Mouse (Mus musculus) embryonic facial prominence, embryonic 13.5 days (tissue): Measurements from ENCODE around the gene Tmem145. TPM values are rescaled to one million over a fixed set of nuclear protein-coding genes. Genes with fewer than 3 reads are reported as not detected.
"Not testable (repeated sequence)": the region's sequence is repeated elsewhere in the genome, so short reads cannot be mapped to it uniquely, and the experiment has no call there.

Source experiments
- ATAC-seq: fragments of 200-750 bp; cut with Nextera tagmentation; 2 replicates; pipeline ENCODE4 v1.8.0; 2017; ENCODE audit warnings: low read depth; ENCODE audit not compliant: insufficient number of reproducible peaks, insufficient read depth, low FRiP score, low TSS enrichment
- H3K27ac ChIP-seq: fragments of 300-500 bp; sonication (generic); 2 replicates; pipeline ENCODE4 v1.5.1; 2015; ENCODE audit warnings: moderate library complexity, mild to moderate bottlenecking, inconsistent platforms
- H3K27me3 ChIP-seq: fragments of 300-500 bp; sonication (generic); 2 replicates; pipeline ENCODE4 v1.6.1; 2015; ENCODE audit warnings: mild to moderate bottlenecking, inconsistent platforms
- H3K36me3 ChIP-seq: fragments of 300-500 bp; sonication (generic); 2 replicates; pipeline ENCODE4 v1.6.1; 2015; ENCODE audit warnings: mild to moderate bottlenecking, inconsistent platforms
- H3K4me1 ChIP-seq: fragments of 300-500 bp; sonication (generic); 2 replicates; pipeline ENCODE4 v1.6.1; 2015; ENCODE audit warnings: inconsistent platforms
- H3K4me2 ChIP-seq: fragments of 300-500 bp; sonication (generic); 2 replicates; pipeline ENCODE4 v1.6.1; 2015; ENCODE audit warnings: moderate library complexity, mild to moderate bottlenecking, inconsistent platforms
- H3K4me3 ChIP-seq: fragments of 300-500 bp; sonication (generic); 2 replicates; pipeline ENCODE4 v1.5.1; 2015; ENCODE audit warnings: mild to moderate bottlenecking, inconsistent platforms
- H3K9ac ChIP-seq: fragments of 300-500 bp; sonication (generic); 2 replicates; pipeline ENCODE4 v1.6.1; 2015; ENCODE audit warnings: mild to moderate bottlenecking, inconsistent platforms
- H3K9me3 ChIP-seq: fragments of 300-500 bp; sonication (generic); 2 replicates; pipeline ENCODE4 v1.6.1; 2016; ENCODE audit warnings: inconsistent platforms
- WGBS: fragments of 180-500 bp; shearing (Covaris S2); methylation state at CpG from one replicate; pipeline ENCODE4 v1.1.7; 2015; ENCODE audit warnings: mixed read lengths; 5-methylcytosine and 5-hydroxymethylcytosine counted together
- polyA plus RNA-seq: library from polyadenylated mRNA; unstranded; fragments of >200 nt; fragmentation: Nextera tagmentation; extraction: Ambion mirVana; gene quantifications from 2 replicates; pipeline ENCODE4 v1.2.1, GENCODE M21; 2015

The Tmem145 gene
- 2.2 and 2.5 TPM in 2 replicates for polyA plus RNA-seq

GRCm38 (mm10) chr7:25305956-25306613, at the start of gene Tmem145:
TSS of gene Tmem145 (plus strand) at chr7:25306106.
- no peaks in the 10 kb centered on the region for H3K9me3 ChIP-seq
- peaks cover 10% of the 10 kb centered on the region for H3K4me1 ChIP-seq
- peak within 1 kb of the TSS; percentile 12; the same call in 1 of the 2 replicates for H3K27ac ChIP-seq
- H3K9ac ChIP-seq = peak within 1 kb of the TSS; percentile 49
- H3K4me3 ChIP-seq = peak within 1 kb of the TSS; percentile 56
- H3K36me3 ChIP-seq = no peaks in the 10 kb centered on the region
- 2% methylated on average over 46 of the region's 47 CpGs for WGBS
- H3K27me3 ChIP-seq = peaks cover 25% of the 10 kb centered on the region
- ATAC-seq = peak; percentile 72
- H3K4me2 ChIP-seq = peak within 1 kb of the TSS; percentile 93

GRCm38 (mm10) chr7:25261896-25262295, 44.0 kb upstream of the Tmem145 start:
- H3K4me3 ChIP-seq = no peak overlapping the region
- H3K27me3 ChIP-seq = no peaks in the 10 kb centered on the region
- peaks cover 3% of the 10 kb centered on the region for H3K4me1 ChIP-seq
- H3K9me3 ChIP-seq = no peaks in the 10 kb centered on the region
- no peak overlapping the region for H3K4me2 ChIP-seq
- no peaks in the 10 kb centered on the region for H3K36me3 ChIP-seq
- H3K9ac ChIP-seq = no peak overlapping the region
- H3K27ac ChIP-seq = no peak overlapping the region
- WGBS = 86% methylated on average over 1 of the region's 1 CpGs
- ATAC-seq = no peak

- Histone ChIP-seq H3K9ac (no peak overlapping the region), H3K4me2 (no peak overlapping the region), H3K4me3 (no peak overlapping the region), H3K27me3 (no peaks in the 10 kb centered on the region), H3K4me1 (peaks cover 11% of the 10 kb centered on the region), H3K27ac (no peak overlapping the region), H3K9me3 (no peaks in the 10 kb centered on the region), H3K36me3 (no peaks in the 10 kb centered on the region)
- WGBS = 30% methylated on average over 17 of the region's 17 CpGs
- ATAC-seq = no peak
Measured at GRCm38 (mm10) chr7:25263968-25264870, 41.7 kb upstream of the Tmem145 start.

- not testable (repeated sequence) for H3K9ac ChIP-seq, H3K4me2 ChIP-seq, H3K27me3 ChIP-seq, ATAC-seq, H3K9me3 ChIP-seq, H3K4me3 ChIP-seq, H3K27ac ChIP-seq, H3K36me3 ChIP-seq
- 88% methylated on average over 5 of the region's 5 CpGs for WGBS
- H3K4me1 ChIP-seq = peaks cover 23% of the 10 kb centered on the region
Measured at GRCm38 (mm10) chr7:25265743-25266142, 40.2 kb upstream of the Tmem145 start.

- peak overlapping the region; percentile 64 for H3K4me2 ChIP-seq
- H3K27ac ChIP-seq = no peak overlapping the region; the same call in 1 of the 2 replicates
- peaks cover 8% of the 10 kb centered on the region for H3K36me3 ChIP-seq
- no peak overlapping the region for H3K9ac ChIP-seq
- H3K4me3 ChIP-seq = peak overlapping the region; percentile 77; the same call in 1 of the 2 replicates
- no peak for ATAC-seq
- peaks cover 23% of the 10 kb centered on the region for H3K4me1 ChIP-seq
- H3K9me3 ChIP-seq = no peaks in the 10 kb centered on the region
- H3K27me3 ChIP-seq = no peaks in the 10 kb centered on the region
- whole genome bisulfite sequencing = 88% methylated on average over 8 of the region's 8 CpGs
Measured at GRCm38 (mm10) chr7:25266180-25266962, 39.5 kb upstream of the Tmem145 start.

GRCm38 (mm10) chr7:25267301-25267750, 38.6 kb upstream of the Tmem145 start, which contains the start of gene Cic:
TSS of gene Cic (plus strand) at chr7:25267704.
- peaks cover 23% of the 10 kb centered on the region for H3K4me1 ChIP-seq
- H3K9me3 ChIP-seq = no peaks in the 10 kb centered on the region
- WGBS = 0% methylated on average over 29 of the region's 29 CpGs
- H3K4me2 ChIP-seq = peak within 1 kb of the TSS; percentile 82
- peaks cover 18% of the 10 kb centered on the region for H3K36me3 ChIP-seq
- peak within 1 kb of the TSS; percentile 94 for H3K27ac ChIP-seq
- peak within 1 kb of the TSS; percentile 77 for H3K4me3 ChIP-seq
- peak; percentile 85 for ATAC-seq
- H3K27me3 ChIP-seq = no peaks in the 10 kb centered on the region
- H3K9ac ChIP-seq = peak within 1 kb of the TSS; percentile 82

- peak overlapping the region; percentile 82 for H3K9ac ChIP-seq
- peak overlapping the region; percentile 77 for H3K4me3 ChIP-seq
- H3K9me3 ChIP-seq = no peaks in the 10 kb centered on the region
- WGBS = under 1% methylated on average over 33 of the region's 33 CpGs
- peaks cover 23% of the 10 kb centered on the region for H3K4me1 ChIP-seq
- peaks cover 23% of the 10 kb centered on the region for H3K36me3 ChIP-seq
- peak overlapping the region; percentile 94 for H3K27ac ChIP-seq
- peak; percentile 94 for ATAC-seq
- no peaks in the 10 kb centered on the region for H3K27me3 ChIP-seq
- peak overlapping the region; percentile 82 for H3K4me2 ChIP-seq
Measured at GRCm38 (mm10) chr7:25267751-25268463, 38.0 kb upstream of the Tmem145 start.

- Histone ChIP-seq H3K9ac (peak overlapping the region; percentile 82), H3K9me3 (no peaks in the 10 kb centered on the region), H3K4me3 (peak overlapping the region; percentile 77), H3K36me3 (peaks cover 30% of the 10 kb centered on the region), H3K4me2 (peak overlapping the region; percentile 82), H3K27ac (peak overlapping the region; percentile 75), H3K27me3 (no peaks in the 10 kb centered on the region), H3K4me1 (peaks cover 28% of the 10 kb centered on the region)
- WGBS = 3% methylated on average over 7 of the region's 7 CpGs
- no peak for ATAC-seq
Measured at GRCm38 (mm10) chr7:25268588-25268987, 37.3 kb upstream of the Tmem145 start.

- H3K4me3 ChIP-seq = peak overlapping the region; percentile 77
- peak overlapping the region; percentile 75 for H3K27ac ChIP-seq
- peaks cover 35% of the 10 kb centered on the region for H3K36me3 ChIP-seq
- H3K4me1 ChIP-seq = peaks cover 32% of the 10 kb centered on the region
- WGBS = 45% methylated on average over 4 of the region's 4 CpGs
- ATAC-seq = no peak
- no peaks in the 10 kb centered on the region for H3K9me3 ChIP-seq
- H3K9ac ChIP-seq = peak overlapping the region; percentile 82
- H3K4me2 ChIP-seq = peak overlapping the region; percentile 82
- no peaks in the 10 kb centered on the region for H3K27me3 ChIP-seq
Measured at GRCm38 (mm10) chr7:25269029-25269428, 36.9 kb upstream of the Tmem145 start.

GRCm38 (mm10) chr7:25269545-25270271, 36.2 kb upstream of the Tmem145 start:
- Histone ChIP-seq H3K9me3 (no peaks in the 10 kb centered on the region), H3K4me3 (peak overlapping the region; percentile 77), H3K27ac (peak overlapping the region; percentile 75), H3K27me3 (no peaks in the 10 kb centered on the region), H3K36me3 (peaks cover 38% of the 10 kb centered on the region), H3K4me2 (peak overlapping the region; percentile 82), H3K9ac (peak overlapping the region; percentile 82; the same call in 1 of the 2 replicates), H3K4me1 (peaks cover 39% of the 10 kb centered on the region)
- 83% methylated on average over 8 of the region's 8 CpGs for WGBS
- ATAC-seq = no peak
